Mouse (Mus musculus) liver, postnatal 0 days (tissue): Measurements from ENCODE around the gene 2210016L21Rik.

Experiments used
- CTCF ChIP-seq: sonication (generic); IDR thresholded peaks from 2 replicates; pipeline ENCODE4 v1.5.1; 2016; ENCODE audit warnings: antibody characterized with exemption, low read depth
- EP300 ChIP-seq: IDR thresholded peaks from 2 replicates; pipeline ENCODE4 v1.6.1; 2016; ENCODE audit warnings: antibody characterized with exemption, low read depth, mild to moderate bottlenecking

- TF ChIP-seq EP300 (no peak), CTCF (no peak)
Observed at GRCm38 (mm10) chr5:114948891-114949290, 6.9 kb downstream of the 2210016L21Rik start.
